Mouse (Mus musculus): ENCODE data around the gene Gli2.

The Gli2 gene

GRCm38 (mm10) chr1:118994482-118995105 is 58.8 kb downstream of the Gli2 start:
- no peak for DNase-seq (ENCODE audit: low spot score in 2 of 2)

DNA sequence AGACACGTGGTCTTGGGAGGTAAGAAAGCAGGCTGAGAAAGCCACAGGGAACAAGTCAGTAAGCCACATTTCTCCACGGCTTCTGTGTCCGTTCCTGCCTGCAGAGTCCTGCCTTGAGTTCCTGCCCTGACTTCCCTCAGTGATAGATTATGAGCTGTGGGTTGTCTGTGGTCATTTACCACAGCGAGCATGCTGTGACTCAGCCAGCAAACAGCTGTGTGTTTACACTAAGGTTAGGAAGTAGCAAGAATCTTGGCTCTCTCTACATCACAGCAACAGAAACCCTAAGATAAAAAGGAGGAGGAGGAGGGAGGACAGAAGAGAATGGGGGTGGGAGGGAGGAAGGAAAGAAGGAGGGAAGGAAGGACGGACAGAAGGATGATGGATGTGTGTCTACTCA is 59.6 kb downstream of the Gli2 start:
- no peak for DNase-seq (ENCODE audit: low spot score in 2 of 2)

DNA sequence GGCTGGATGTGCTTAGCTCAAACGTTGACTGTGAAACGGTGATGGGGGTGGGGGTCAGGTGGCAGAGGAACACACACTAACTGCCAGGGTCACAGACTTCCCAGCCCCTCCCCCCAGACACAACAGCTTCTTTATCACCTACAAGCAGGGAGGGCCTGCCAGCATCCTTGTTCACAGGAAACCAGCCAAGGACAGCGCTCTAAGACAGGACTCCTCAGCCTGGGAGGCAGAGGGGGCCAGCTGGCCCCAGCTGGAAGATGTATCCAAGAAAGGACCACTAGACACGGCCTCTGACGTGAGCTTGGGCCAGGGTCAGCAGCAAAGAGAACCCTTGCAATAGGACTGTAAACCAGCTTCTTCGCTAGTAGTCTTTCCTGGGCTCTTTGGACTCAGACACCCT is 65.1 kb downstream of the Gli2 start:
- no peak for DNase-seq (ENCODE audit: low spot score in 2 of 2)

- no peak for DNase-seq (ENCODE audit: low spot score in 2 of 2)
Observed at GRCm38 (mm10) chr1:118987538-118987937, 65.9 kb downstream of the Gli2 start.

GRCm38 (mm10) chr1:118983389-118983788 is 70.0 kb downstream of the Gli2 start:
- DNase-seq (ENCODE audit: low spot score in 2 of 2), result no peak

DNA sequence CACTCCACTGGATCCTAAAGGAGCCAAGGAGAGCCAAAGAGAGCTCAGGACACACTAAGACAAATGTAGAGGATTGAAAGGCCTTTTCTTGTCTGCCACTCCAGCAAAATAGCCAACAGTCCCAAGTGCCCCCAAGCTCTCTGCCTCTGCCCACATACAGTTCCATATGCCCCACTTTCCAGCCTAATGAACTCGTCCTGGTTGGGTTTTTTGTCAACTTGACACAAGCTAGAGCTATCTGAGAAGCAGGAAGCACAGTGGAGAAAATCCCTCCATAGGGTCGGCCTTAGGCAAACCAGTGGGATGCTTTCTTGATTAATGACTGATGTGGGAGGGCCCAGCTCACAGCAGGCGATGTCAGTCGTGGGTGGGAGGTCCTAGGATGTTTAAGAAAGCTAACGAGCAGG is 70.6 kb downstream of the Gli2 start:
- DNase-seq (ENCODE audit: low spot score in 2 of 2), result no peak

- DNase-seq (ENCODE audit: low spot score in 2 of 2), result peak in 1 of 2 experiments; percentile 23
Observed at GRCm38 (mm10) chr1:118981943-118982804, 71.2 kb downstream of the Gli2 start.

- peak in 1 of 2 experiments; percentile 18 for DNase-seq (ENCODE audit: low spot score in 2 of 2)
Observed at GRCm38 (mm10) chr1:118980636-118981035, 72.8 kb downstream of the Gli2 start.

DNA sequence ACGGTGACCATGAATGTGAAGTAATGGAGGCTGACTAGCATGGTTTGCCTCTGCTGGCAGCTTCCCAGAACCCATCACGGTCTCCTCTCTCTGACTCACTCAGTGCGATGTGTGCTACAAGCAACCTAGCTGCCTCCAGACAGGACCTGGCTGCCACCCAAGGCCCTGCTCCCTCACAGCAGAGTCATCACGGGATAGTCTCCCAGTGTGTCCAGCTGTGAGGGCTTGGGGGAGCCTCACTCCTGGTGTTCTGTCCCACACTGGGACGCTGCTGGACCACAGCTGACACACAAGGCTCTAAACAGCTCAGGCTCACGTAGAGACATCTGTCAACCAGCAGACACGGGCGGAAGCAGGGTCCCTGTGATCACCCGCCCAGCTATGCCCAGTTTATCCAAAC is 76.8 kb downstream of the Gli2 start:
- DNase-seq (ENCODE audit: low spot score in 2 of 2), result peak in 1 of 2 experiments; percentile 30

DNA sequence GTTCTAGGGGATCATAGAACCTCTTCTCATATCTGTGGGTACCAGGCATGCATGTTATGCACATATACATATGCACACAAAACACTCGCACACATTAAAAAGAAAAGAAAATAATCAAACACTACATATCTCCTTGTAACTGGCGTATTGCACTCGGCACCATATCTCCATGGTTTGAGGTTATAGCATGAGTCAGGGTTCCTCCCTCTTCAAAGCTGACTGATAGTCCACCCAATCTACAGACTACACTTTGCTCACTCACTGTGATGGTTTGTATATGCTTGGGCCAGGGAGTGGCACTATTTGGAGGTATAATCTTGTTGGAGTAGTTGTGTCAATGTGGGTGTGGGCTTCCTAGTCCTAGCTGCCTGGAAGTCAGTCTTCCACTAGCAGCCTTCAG is 78.0 kb downstream of the Gli2 start:
- DNase-seq (ENCODE audit: low spot score in 2 of 2), result no peak

DNA sequence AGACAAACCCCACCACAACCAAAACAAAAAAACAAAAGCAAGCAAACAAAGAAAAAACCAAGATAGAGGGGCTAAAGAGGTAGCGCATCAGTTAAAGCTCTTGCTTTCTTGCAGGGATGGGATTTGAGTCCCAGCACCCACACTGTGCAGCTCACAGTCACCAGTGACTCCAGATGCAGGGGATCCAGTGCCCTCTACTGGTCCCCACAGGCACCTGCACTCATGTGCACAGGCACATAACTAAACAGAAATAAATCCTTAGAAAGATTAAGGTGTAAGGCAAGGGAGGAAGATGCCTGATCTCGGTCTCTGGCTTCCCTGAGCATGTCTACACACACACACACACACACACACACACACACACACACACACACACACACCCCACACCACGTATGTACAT is 83.4 kb downstream of the Gli2 start:
- no peak for DNase-seq (ENCODE audit: low spot score in 2 of 2)

DNA sequence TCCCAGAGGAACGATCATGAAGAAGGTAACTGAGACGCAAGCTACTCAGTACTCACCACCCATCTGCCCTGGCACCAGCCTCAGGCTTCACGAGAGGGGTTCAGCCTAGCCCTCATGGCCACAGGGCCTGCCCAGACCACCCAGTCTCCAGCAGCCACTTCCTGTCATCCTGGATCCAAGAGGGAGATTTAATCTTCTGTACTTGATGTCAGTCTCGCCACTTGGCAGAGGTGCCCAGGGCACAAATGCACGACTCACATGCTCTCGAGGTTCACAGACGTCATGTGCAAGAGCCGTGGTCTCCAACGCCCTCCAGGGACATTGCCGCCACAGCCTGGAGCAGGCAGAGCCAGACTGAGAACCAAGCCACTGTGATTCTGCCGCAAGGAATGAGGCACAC is 84.0 kb downstream of the Gli2 start:
- no peak for DNase-seq (ENCODE audit: low spot score in 2 of 2)

DNA sequence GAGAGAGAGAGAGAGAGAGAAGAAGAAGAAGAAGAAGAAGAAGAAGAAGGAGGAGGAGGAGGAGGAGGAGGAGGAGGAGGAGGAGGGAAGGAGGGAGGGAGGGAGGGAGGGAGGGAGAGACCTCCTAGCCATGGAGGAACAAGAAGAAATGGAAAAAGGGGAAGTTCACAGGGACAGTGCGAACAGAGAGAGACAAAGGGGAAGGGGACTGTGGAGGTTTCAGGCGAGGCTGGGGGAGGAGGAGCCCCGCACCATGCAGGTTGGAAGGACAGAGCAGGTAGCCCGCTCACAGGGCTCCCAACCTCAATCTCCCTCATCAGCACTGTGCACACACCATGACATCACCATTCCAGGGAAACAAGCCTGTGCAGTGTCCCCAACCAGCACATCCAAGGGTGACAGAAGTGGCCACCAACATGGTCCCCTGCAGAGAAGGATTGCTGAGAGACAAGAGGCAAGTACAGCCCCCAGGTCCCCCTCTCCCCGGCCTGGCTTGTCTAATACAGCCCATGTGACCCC is 84.7 kb downstream of the Gli2 start:
- DNase-seq (ENCODE audit: low spot score in 2 of 2), result no peak

GRCm38 (mm10) chr1:118967976-118968375 is 85.4 kb downstream of the Gli2 start:
- no peak for DNase-seq (ENCODE audit: low spot score in 2 of 2)

- no peak for DNase-seq (ENCODE audit: low spot score in 2 of 2)
Observed at GRCm38 (mm10) chr1:118967281-118967680, 86.1 kb downstream of the Gli2 start.

DNA sequence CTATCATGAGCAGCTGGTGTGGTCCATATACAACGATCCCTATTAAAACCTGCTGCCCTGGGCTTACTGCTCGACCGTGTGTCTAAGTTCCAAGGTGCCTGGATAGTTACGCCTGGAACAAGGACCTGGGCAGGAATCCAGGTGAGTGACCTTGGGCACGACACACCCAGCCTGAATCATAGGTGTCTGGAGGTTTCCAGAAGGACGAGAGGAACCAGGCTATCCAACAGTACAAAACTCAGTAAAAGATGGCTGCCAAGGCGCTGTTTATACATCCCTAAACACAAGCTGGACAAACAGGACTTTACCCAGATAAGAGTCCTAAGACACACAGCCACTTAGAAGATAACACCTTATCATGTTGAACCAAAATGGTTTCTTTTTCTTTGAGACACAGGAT is 94.8 kb downstream of the Gli2 start:
- no peak for DNase-seq (ENCODE audit: low spot score in 2 of 2)

DNA sequence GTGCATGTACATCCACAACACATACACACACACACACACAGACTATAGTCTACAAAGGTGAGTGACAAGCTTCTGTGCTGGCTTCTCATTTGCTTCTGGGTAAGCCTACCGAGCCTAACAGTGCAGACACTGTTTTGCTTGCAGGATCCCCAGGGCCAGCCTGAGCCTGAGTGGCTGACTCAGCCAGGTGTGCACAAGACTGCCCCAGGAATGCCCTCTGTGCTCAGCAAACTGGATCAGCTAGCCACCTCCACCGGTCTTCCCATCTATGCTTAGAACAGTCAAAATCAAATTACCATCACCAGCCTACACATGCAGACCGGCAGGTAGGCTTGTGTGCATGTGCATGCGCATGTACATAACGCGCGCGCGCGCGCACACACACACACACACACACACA is 97.6 kb downstream of the Gli2 start:
- DNase-seq (ENCODE audit: low spot score in 2 of 2), result no peak

DNA sequence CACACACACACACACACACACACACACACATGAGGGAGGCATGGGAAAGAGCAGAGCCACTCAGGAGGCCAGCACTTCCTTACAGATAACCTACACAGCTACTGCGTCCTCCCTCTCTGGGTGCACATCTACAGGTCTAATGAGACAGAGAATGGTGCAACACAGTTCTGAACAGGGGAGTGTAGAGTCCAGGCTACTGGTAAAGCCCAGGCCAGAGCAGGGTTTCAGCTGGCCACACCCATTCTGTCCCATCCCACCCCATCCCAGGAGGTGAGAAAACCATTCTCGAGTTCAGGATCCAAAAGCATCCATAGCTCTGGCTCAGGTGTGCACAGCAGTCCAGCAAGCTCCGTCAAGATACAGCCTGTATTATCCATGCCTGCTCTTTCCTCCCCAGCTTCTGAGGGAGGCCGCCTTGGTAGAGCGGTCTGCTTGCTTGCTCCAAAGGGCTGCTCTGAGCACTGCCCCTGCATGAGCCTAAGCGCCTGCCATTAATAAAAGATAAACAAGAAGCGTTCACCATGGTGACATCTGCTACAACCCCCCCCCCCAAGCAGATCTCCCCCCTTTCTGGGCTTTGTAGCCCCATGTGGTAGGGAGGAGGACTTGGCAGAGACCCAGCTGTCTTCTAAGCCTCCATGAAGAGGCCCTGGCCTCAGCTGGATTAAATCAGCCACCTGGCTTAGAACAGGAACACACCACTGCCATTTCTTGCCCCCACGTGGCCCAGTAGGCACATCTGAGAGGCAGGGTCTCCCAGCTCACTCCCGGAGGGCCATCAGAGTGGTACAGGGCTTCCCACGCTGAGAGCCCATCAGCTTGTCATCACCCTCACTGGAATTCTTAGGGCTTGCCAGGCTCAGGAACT is 98.8 kb downstream of the Gli2 start:
- no peak for DNase-seq (ENCODE audit: low spot score in 2 of 2)

DNA sequence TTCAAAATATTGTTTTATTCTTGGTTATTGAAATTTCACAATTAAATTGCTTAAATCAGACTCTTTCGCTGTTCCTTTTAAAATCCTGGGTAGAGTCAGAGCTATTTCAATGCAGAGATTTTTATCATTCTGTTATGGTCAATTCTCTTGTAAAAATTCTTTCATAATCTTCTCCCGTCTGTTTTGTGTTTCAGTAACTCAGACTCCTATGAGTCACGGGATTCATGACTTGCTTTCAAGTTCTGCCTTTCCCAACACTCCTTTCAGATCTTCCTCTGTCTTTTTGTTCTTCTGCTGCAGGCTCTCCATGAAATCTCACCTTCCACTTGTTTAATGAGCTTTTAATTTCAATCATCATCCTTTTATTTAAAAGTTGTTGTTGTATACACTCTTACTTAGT is 100.4 kb downstream of the Gli2 start:
- DNase-seq (ENCODE audit: low spot score in 2 of 2), result no peak

DNA sequence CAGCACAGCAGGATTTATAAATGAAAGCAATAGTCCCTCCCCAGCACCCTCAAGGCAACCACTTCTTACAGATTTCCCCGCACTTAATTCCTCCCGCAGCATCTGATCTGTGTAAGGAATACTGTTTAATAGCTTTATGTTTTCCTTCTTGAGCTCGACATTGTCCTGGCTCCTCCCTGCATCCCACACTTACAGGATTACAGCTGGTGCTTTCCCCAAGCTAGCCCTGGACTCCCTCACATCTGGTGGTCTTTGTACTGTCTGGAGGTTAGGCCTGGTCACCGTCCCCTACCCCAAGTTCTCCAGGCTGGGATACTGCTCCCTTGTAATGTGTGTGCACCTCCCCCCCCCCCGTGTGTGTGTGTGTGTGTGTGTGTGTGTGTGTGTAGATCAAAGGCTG is 101.1 kb downstream of the Gli2 start:
- no peak for DNase-seq (ENCODE audit: low spot score in 2 of 2)

DNA sequence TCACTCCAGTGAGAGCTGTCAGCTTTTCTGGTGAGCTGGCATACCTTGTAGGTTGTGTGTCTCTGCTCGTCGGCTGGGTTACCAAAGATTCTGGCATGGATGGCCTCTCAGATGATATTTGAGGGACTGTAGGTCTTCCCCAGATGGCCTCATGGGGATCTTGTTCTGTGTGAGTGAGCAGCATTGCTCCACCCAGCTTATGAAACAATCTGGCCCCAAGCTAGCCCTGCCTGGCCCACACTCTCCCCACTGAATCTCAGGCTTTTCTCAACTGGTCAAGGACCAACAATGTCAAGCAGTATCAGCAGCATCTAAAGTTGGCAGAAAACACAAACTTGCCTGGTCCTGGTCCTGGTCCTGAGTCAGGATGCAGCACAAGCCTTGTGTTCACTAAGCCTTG is 105.0 kb downstream of the Gli2 start:
- DNase-seq (ENCODE audit: low spot score in 2 of 2), result no peak

- no peak for DNase-seq (ENCODE audit: low spot score in 2 of 2)
Observed at GRCm38 (mm10) chr1:118947221-118947620, 106.2 kb downstream of the Gli2 start.

Data from left cerebral cortex, adult 9 months (tissue).